ENCODE assay signal across 8 mouse cellular contexts in genomic region chr1:172126376-172127347, GRCm38 (mm10). TPM values are rescaled to one million over a fixed set of nuclear protein-coding genes. Genes with fewer than 3 reads are reported as not detected.
DNase-seq lines count a peak whose midpoint lies in the region; ATAC-seq and TF ChIP-seq lines count a peak whose summit lies in the region.

Gene Pex19, plus strand, starts transcription at chr1:172126755.

- TF ChIP-seq EP300 in ES-Bruce4 (IDR thresholded peaks at IDR 0.05; ENCODE audit: insufficient read depth, low read depth, low read length) = no peak

- peaks cover 2% of the 10 kb centered on the region for H3K4me1 ChIP-seq in ES-Bruce4 (ENCODE audit: control insufficient read depth, insufficient read depth, low read length)
- peaks cover 4% of the 10 kb centered on the region; the same call in 1 of the 2 replicates for H3K4me1 ChIP-seq in forebrain, embryonic 11.5 days (replicated peaks; ENCODE audit: control insufficient read depth, insufficient read depth, low read length)
- peaks cover 12% of the 10 kb centered on the region for H3K4me1 ChIP-seq in heart, embryonic 15.5 days (replicated peaks)
- H3K4me1 ChIP-seq in liver, embryonic 13.5 days (replicated peaks) = peaks cover 21% of the 10 kb centered on the region
- H3K4me1 ChIP-seq in stomach, embryonic 15.5 days = peaks cover 7% of the 10 kb centered on the region

- peak within 1 kb of the TSS; percentile 100 for H3K4me3 ChIP-seq in ES-Bruce4 (ENCODE audit: low read depth, low read length)
- H3K4me3 ChIP-seq in forebrain, embryonic 11.5 days (ENCODE audit: low read depth, low read length) = peak within 1 kb of the TSS; percentile 67
- H3K4me3 ChIP-seq in heart, embryonic 15.5 days = peak within 1 kb of the TSS; percentile 79
- peak within 1 kb of the TSS; percentile 80 for H3K4me3 ChIP-seq in liver, embryonic 13.5 days (replicated peaks)
- peak within 1 kb of the TSS; percentile 92 for H3K4me3 ChIP-seq in stomach, embryonic 15.5 days (replicated peaks)

- whole genome bisulfite sequencing in forebrain, embryonic 11.5 days = 2% methylated on average over 42 of the region's 42 CpGs
- WGBS in heart, embryonic 15.5 days = under 1% methylated on average over 42 of the region's 42 CpGs
- WGBS in liver, embryonic 13.5 days (ENCODE audit: insufficient replicate concordance) = under 1% methylated on average over 42 of the region's 42 CpGs
- whole genome bisulfite sequencing in stomach, embryonic 15.5 days = under 1% methylated on average over 42 of the region's 42 CpGs

- peak; percentile 88 for DNase-seq in c-Kit-positive CD71-positive TER-119-negative erythroid progenitor cells, embryonic 14.5 days (ENCODE audit: low read depth)
- peak; percentile 96 for DNase-seq in forebrain, embryonic 11.5 days (ENCODE audit: low spot score)
- peak; percentile 86 to 92 for DNase-seq in kidney, postnatal 25 days
- DNase-seq in liver, embryonic 13.5 days = peak; percentile 67
- DNase-seq in neural tube, embryonic 10.5 days (ENCODE audit: extremely low spot score, low spot score) = peak; percentile 89

- TF ChIP-seq CTCF in ES-Bruce4 (IDR thresholded peaks at IDR 0.05; ENCODE audit: low read depth, low read length) = no peak

- H3K36me3 ChIP-seq in ES-Bruce4 (ENCODE audit: control insufficient read depth, insufficient read depth, low read length, poor library complexity, severe bottlenecking) = peaks cover 32% of the 10 kb centered on the region
- peaks cover 9% of the 10 kb centered on the region; the same call in 1 of the 2 replicates for H3K36me3 ChIP-seq in forebrain, embryonic 11.5 days (ENCODE audit: control insufficient read depth, insufficient read depth, low read length)
- peaks cover 52% of the 10 kb centered on the region for H3K36me3 ChIP-seq in heart, embryonic 15.5 days
- H3K36me3 ChIP-seq in liver, embryonic 13.5 days = peaks cover 51% of the 10 kb centered on the region
- H3K36me3 ChIP-seq in stomach, embryonic 15.5 days = peaks cover 40% of the 10 kb centered on the region

- H3K27me3 ChIP-seq in ES-Bruce4 (ENCODE audit: control insufficient read depth, insufficient read depth, low read length, poor library complexity, severe bottlenecking) = no peaks in the 10 kb centered on the region
- H3K27me3 ChIP-seq in forebrain, embryonic 11.5 days (ENCODE audit: control insufficient read depth, insufficient read depth, low read length) = no peaks in the 10 kb centered on the region
- no peaks in the 10 kb centered on the region for H3K27me3 ChIP-seq in heart, embryonic 15.5 days
- H3K27me3 ChIP-seq in liver, embryonic 13.5 days = no peaks in the 10 kb centered on the region
- no peaks in the 10 kb centered on the region for H3K27me3 ChIP-seq in stomach, embryonic 15.5 days (replicated peaks)

- peak within 1 kb of the TSS; percentile 87 for H3K9ac ChIP-seq in ES-Bruce4 (ENCODE audit: low read depth, poor library complexity, severe bottlenecking)
- peak within 1 kb of the TSS; percentile 71 for H3K9ac ChIP-seq in forebrain, embryonic 11.5 days (ENCODE audit: low read length)
- peak within 1 kb of the TSS; percentile 81 for H3K9ac ChIP-seq in heart, embryonic 15.5 days
- H3K9ac ChIP-seq in liver, embryonic 13.5 days = peak within 1 kb of the TSS; percentile 87
- peak within 1 kb of the TSS; percentile 71 for H3K9ac ChIP-seq in stomach, embryonic 15.5 days

- no peaks in the 10 kb centered on the region for H3K9me3 ChIP-seq in ES-Bruce4 (replicated peaks; ENCODE audit: control insufficient read depth, insufficient read depth, low read length, poor library complexity, severe bottlenecking)
- H3K9me3 ChIP-seq in forebrain, embryonic 11.5 days (ENCODE audit: control insufficient read depth, low read length) = no peaks in the 10 kb centered on the region
- no peaks in the 10 kb centered on the region for H3K9me3 ChIP-seq in heart, embryonic 15.5 days (replicated peaks)
- no peaks in the 10 kb centered on the region for H3K9me3 ChIP-seq in liver, embryonic 13.5 days (replicated peaks)
- no peaks in the 10 kb centered on the region for H3K9me3 ChIP-seq in stomach, embryonic 15.5 days

- peak; percentile 43 for TF ChIP-seq POLR2A in ES-Bruce4 (IDR thresholded peaks at IDR 0.05; ENCODE audit: insufficient read depth, low read length)

- H3K27ac ChIP-seq in ES-Bruce4 (ENCODE audit: insufficient read depth, low read length) = peak within 1 kb of the TSS; percentile 58
- no peak within 1 kb of the TSS for H3K27ac ChIP-seq in forebrain, embryonic 11.5 days (ENCODE audit: low read depth, low read length)
- H3K27ac ChIP-seq in heart, embryonic 15.5 days = peak within 1 kb of the TSS; percentile 68
- peak within 1 kb of the TSS; percentile 56 for H3K27ac ChIP-seq in liver, embryonic 13.5 days
- H3K27ac ChIP-seq in stomach, embryonic 15.5 days = peak within 1 kb of the TSS; percentile 68; the same call in 1 of the 2 replicates

- peak; percentile 96 for ATAC-seq in forebrain, embryonic 11.5 days (replicated peaks; ENCODE audit: low FRiP score)
- ATAC-seq in heart, embryonic 15.5 days (replicated peaks; ENCODE audit: insufficient number of reproducible peaks, insufficient read depth, low FRiP score, low read depth) = peak; percentile 93
- ATAC-seq in liver, embryonic 13.5 days (ENCODE audit: low read depth) = peak; percentile 96
- ATAC-seq in stomach, embryonic 15.5 days (ENCODE audit: insufficient read depth, low FRiP score, low read depth) = peak; percentile 96

- H3K4me2 ChIP-seq in forebrain, embryonic 11.5 days (ENCODE audit: low read depth, low read length, severe bottlenecking) = peak within 1 kb of the TSS; percentile 70
- H3K4me2 ChIP-seq in heart, embryonic 15.5 days = peak within 1 kb of the TSS; percentile 87
- H3K4me2 ChIP-seq in liver, embryonic 13.5 days = peak within 1 kb of the TSS; percentile 72
- peak within 1 kb of the TSS; percentile 83 for H3K4me2 ChIP-seq in stomach, embryonic 15.5 days

RNA-seq across cellular contexts. Expression of gene Pex19, which starts in this region (rescaled TPM):
- 82.0 and 83.8 TPM in 2 replicates for polyA plus RNA-seq in ES-Bruce4 (2011; ENCODE audit: insufficient read depth, insufficient read length, low read depth, missing spikeins)
- polyA plus RNA-seq in forebrain, embryonic 11.5 days (2014; fragmentation: Nextera tagmentation; extraction: Ambion mirVana) = 146 and 150 TPM in 2 replicates
- polyA plus RNA-seq in heart, embryonic 15.5 days (2015; fragmentation: Nextera tagmentation; extraction: Ambion mirVana) = 123 and 124 TPM in 2 replicates
- polyA plus RNA-seq in liver, embryonic 13.5 days (2015; fragmentation: Nextera tagmentation; extraction: Ambion mirVana) = 39.9 and 48.2 TPM in 2 replicates
- 112 and 132 TPM in 2 replicates for polyA plus RNA-seq in stomach, embryonic 15.5 days (2015; fragmentation: Nextera tagmentation; extraction: Ambion mirVana)
